Mouse (Mus musculus) urinary bladder, postnatal 25 days (tissue): ENCODE measurements around the gene Pi4kb.
A peak's percentile ranks its signal among the peaks of the same experiment; 100 is the strongest.
"Not testable (repeated sequence)": the region's sequence is repeated elsewhere in the genome, so short reads cannot be mapped to it uniquely, and the experiment has no call there.

Experiments used
- DNase-seq: peaks from one replicate; pipeline ENCODE4 v3.0.0; 2022; ENCODE audit warnings: low spot score

Gene Pi4kb

DNA sequence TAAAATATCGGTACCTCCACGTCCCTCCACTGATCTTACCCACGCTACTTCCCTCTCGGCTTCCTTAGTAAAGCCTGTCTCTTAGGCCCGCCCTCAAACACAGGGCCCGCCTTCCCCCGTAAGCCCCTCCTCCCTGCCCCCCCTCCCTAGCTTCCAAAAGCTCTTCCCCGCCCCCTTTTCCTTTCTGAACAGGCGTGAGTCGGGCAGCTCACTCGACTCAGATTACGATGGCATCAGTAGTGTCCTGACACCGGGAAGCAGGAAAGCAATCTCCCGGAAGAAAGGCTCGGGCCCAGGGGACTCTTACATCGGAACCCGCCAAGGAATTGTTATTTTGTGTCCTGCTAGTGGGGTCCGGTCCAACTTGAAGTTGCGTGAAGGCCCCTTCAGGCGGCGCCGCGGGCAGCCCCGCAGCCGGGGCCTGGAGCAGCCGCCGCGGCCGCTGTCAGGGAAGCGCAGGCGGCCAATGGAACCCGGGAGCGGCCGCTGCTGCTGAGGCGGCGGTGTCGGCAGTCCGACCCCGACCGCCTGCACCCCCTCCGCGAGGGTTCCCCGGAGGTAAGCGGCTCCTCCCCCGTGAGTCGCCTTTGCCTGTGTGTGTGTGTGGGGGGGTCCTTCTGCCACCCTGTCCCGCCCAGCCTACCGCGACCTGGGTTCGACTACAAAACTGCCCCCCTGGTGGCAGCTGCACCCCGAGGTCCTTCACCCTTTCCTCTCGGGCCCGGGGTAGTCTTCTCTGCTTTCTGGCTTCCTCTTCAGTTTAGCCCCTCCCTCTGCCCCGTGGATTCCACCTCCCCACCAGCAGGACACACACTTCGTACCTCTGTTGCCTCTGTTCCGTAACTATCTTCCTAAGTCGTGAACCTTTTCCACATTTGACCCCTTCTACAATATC lies at the start of gene Pi4kb:
Gene Pi4kb (plus strand): TSS at position 204 of the 895 bp plus-strand sequence.
- peak; percentile 78 for DNase-seq

- not testable (repeated sequence) for DNase-seq
Measured at GRCm38 (mm10) chr3:94926301-94926736, 48.2 kb upstream of the Pi4kb start.

DNA sequence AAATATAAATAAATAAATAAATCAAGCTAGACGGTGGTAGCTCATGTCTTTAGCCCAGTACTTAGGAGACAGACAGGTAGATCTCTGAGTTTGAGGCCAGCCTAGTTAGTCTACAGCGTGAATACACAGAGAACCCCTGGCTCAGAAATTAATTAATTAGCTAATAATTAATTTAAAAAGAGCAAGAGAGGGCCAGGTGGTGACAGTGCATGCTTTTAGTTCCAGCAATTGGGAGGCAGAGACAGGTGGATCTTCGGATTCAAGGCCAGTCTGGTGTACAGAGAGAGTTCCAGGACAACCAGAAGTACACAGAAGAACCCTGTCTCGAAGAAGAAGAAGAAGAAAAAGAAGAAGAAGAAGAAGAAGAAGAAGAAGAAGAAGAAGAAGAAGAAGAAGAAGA lies 45.6 kb upstream of the Pi4kb start:
- not testable (repeated sequence) for DNase-seq

DNA sequence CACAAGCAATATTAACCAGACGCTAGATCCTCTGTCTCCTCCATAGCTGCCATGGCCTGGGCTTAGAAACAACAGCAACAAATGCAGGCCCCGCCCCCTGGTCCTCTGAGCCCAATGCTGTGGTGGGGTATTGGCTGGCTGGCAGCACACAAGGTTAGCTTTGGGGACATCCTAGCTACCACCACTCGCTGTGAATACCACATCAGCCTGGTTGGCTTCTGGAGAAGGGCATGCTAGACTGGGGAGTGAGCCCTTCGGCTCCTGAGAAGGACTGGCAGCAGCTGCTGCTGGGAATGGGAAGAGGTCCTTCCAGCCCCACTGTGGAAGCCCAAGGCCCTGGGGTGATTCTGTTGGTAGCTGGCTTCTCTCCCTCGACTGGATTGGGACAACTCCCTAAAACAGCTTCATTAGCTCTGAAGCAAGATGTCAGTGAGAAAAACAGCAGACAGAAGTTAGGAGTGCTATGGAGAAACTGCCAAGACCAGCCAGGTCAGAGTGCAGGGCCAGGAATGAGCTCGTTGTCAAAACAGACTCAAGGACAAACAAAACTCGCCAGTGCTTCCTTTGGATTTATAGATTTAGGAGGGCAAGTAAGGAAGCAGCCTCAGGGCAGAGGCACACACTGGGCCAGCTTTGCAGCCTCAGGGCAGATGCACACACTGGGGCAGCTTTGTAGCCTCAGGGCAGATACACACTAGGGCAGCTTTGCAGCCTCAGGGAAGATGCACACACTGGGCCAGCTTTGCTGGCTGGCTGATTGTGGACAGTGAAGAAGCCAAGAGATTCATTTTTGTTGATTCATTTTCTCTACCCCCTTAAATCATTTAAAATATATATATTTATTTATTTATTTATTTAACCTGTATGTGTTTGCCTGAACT lies 43.9 kb upstream of the Pi4kb start:
- not testable (repeated sequence) for DNase-seq

- DNase-seq = not testable (repeated sequence)
Measured at GRCm38 (mm10) chr3:94931427-94932082, 43.0 kb upstream of the Pi4kb start.

DNA sequence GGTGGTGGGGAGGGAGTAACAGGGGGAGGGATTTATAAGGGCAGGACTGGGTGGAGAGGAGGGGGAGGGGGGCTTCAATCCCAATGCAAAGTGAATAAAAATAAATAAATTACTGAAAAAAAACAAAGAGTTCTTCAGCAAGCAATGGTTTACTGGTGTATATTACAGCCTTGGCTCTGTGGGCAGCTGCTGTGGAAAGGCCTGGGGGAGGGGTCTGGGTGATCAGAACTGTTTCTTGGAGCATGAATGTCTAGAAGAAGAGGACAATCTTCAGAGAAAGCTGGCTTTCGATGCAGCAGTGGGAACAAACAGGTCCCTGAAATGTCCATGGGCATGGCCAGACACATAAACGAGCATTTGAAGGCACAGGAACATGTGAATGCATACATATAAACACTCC lies 42.3 kb upstream of the Pi4kb start:
- DNase-seq = not testable (repeated sequence)

DNA sequence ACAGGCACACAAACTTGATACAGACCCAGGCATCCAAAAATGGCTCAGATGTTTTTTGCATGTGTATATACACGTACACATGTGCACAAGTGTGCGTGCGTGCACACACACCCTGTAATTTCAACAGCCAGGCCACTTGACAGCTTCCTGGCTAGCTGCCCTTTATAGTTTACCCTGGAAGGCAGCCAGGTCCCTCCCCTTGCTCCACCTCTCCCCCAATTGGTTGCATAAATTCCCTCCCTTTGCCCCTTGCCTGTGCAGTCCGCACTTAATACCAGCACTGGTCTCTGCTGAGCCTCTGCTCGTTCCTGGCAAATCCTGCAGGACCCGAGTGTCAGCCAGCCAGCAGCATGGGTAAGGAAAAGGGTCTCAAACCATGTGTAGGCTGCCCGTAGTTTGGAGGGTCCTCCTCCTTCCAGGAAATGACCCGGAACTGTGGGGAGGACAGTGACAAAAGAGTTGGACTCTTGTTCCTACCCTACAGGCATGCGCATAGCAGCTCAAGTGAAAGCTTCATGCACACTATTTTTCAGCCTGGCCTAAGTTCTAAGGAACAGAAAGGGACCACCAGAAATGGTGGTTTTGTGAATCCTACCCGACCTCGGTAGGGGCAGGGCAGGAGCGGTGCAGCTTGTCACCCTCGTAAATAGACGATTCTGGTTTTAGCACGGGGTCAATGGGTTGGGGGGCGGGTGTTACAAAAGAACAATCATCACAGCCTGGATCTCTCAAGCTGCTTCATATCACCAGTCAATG lies 41.5 kb upstream of the Pi4kb start, which contains the start of gene Selenbp1:
Gene Selenbp1 (plus strand): TSS at position 248 of the 756 bp plus-strand sequence.
- DNase-seq = peak; percentile 79

GRCm38 (mm10) chr3:94933604-94934003 lies 40.9 kb upstream of the Pi4kb start:
- DNase-seq = not testable (repeated sequence)

- DNase-seq = not testable (repeated sequence)
Measured at GRCm38 (mm10) chr3:94934564-94934963, 40.0 kb upstream of the Pi4kb start.

DNA sequence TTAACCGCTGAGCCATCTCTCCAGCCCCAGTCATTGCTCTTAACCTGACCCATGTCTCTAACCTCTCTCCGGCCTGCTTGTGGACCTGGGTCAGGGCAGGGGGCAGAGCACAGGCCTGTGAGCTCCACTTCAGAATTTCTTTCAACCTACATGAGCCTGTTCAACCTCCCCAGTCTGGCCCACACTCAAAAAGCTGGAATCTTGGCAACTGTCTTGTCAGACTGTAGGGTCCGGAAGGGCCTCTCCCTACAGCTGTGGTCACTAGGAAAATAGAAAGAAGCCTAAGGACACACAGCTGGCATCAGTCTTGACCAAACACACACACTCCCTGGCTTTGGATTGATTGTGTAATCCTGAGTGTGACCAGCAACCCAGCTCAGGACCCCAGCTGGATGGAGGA lies 39.2 kb upstream of the Pi4kb start:
- DNase-seq = peak; percentile 55

GRCm38 (mm10) chr3:94936147-94936546 lies 38.4 kb upstream of the Pi4kb start:
- DNase-seq = not testable (repeated sequence)

DNA sequence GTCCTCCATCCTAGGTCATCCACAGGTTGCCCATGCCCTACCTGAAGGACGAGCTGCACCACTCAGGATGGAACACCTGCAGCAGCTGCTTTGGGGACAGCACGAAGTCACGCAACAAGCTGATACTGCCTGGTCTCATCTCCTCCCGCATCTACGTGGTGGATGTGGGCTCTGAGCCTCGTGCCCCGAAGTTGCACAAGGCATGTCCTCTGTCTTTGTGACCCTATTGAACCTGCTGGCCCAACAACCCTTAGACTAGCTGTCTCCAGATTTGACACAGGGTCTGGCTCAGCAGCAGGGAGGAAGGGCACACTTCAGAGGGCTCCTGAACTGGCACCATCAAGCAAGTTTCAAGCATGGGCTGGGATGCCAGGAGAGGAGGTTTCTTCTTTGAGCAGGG lies 37.3 kb upstream of the Pi4kb start:
- not testable (repeated sequence) for DNase-seq

GRCm38 (mm10) chr3:94940033-94940432 lies 34.5 kb upstream of the Pi4kb start:
- DNase-seq = not testable (repeated sequence)

- DNase-seq = not testable (repeated sequence)
Measured at GRCm38 (mm10) chr3:94942211-94942967, 32.1 kb upstream of the Pi4kb start.

GRCm38 (mm10) chr3:94943706-94944105 lies 30.8 kb upstream of the Pi4kb start:
- not testable (repeated sequence) for DNase-seq

DNA sequence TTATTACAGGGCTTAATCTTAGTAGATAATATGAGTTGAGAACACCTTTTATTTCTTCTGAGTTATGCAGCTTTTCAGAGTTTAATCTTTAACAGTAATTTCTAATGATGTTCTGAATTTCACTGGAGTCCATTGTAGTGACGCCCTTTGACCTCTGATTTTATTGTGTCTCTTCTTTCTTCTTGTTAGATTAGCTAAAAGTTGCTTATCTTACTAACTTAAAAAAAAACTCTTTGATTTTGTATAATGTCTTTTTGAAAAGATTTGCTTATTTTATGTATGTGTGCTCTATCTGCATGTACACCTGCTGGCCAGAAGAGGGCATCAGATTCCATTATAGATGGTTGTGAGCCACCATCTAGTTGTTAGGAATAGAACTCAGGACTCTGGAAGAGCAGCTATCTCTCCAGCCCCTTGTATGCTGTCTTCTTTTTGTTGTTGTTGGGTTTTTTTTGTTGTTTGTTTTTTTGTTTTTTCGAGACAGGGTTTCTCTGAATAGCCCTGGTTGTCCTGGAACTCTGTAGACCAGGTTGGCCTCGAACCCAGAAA lies 26.4 kb upstream of the Pi4kb start:
- DNase-seq = no peak

DNA sequence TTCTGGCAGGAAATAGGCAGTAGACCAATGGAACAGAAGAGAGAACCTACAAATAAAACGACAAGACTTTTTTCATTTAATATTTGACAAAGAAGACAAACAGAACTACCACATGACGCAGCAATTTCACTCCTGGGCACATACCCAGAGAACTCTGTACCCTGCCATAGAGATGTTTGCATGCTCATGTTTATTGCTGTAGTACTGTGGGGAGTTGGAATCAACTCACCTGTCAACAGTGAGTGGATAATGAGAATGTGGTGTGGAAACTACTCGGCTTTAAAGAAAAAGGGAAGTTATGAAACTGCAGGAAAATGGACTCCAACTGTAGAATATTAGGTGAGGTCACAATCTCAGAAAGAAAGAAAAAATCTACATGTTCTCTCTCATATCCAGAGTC lies 24.9 kb upstream of the Pi4kb start:
- no peak for DNase-seq

- no peak for DNase-seq
Measured at GRCm38 (mm10) chr3:94952806-94953205, 21.7 kb upstream of the Pi4kb start.

DNA sequence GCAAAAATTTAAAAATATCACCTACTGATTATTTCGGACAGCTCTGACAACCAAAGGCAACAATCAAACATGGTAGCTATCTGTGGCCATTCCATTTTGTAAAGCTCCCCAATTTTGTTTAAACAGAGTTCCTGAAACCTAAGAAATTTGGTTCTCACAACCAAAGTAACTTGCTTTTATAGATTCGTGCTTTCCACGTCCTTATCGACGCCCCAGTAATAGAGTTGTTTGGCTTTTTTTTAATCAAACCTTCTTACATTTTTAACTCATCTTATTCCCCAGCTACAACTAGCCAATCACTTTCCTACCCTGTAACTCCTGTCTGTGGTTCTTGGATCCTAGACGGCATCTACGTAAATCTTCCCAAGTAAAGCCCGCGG lies 21.2 kb upstream of the Pi4kb start:
- DNase-seq = no peak
